Mouse (Mus musculus) lung, postnatal 0 days (tissue): ENCODE data around the gene Npvf. TPM values are rescaled to one million over a fixed set of nuclear protein-coding genes. Genes with fewer than 3 reads are reported as not detected.
A peak's percentile ranks its signal among the peaks of the same experiment; 100 is the strongest.

Source experiments
- ATAC-seq: fragments of 200-750 bp; cut with Nextera tagmentation; 2 replicates; pipeline ENCODE4 v1.8.0; 2017; ENCODE audit warnings: moderate library complexity
- DNase-seq: peaks from one replicate; pipeline ENCODE4 v3.0.0-alpha.2; 2016; ENCODE audit warnings: low spot score
- H3K27ac ChIP-seq: fragments of 300-500 bp; sonication (generic); 2 replicates; pipeline ENCODE4 v1.5.1; 2014; ENCODE audit warnings: antibody characterized with exemption, mild to moderate bottlenecking, low read length, mixed read lengths
- H3K27me3 ChIP-seq: fragments of 300-500 bp; sonication (generic); replicated peaks from 2 replicates; pipeline ENCODE4 v1.6.1; 2014; ENCODE audit warnings: low read length, mixed read lengths; ENCODE audit not compliant: insufficient read depth
- H3K36me3 ChIP-seq: fragments of 300-500 bp; sonication (generic); 2 replicates; pipeline ENCODE4 v1.6.1; 2014; ENCODE audit warnings: low read length, mixed read lengths; ENCODE audit not compliant: insufficient read depth
- H3K4me1 ChIP-seq: fragments of 300-500 bp; sonication (generic); 2 replicates; pipeline ENCODE4 v1.6.1; 2014; ENCODE audit warnings: antibody characterized with exemption, low read depth, low read length, mixed read lengths; ENCODE audit not compliant: insufficient read depth
- H3K4me2 ChIP-seq: fragments of 300-500 bp; sonication (generic); replicated peaks from 2 replicates; pipeline ENCODE4 v1.6.1; 2014; ENCODE audit warnings: low read depth, mild to moderate bottlenecking, low read length, moderate library complexity, mixed read lengths
- H3K4me3 ChIP-seq: fragments of 300-500 bp; sonication (generic); 2 replicates; pipeline ENCODE4 v1.5.1; 2014; ENCODE audit warnings: low read depth, low read length
- H3K9ac ChIP-seq: fragments of 300-500 bp; sonication (generic); replicated peaks from 2 replicates; pipeline ENCODE4 v1.6.1; 2014; ENCODE audit warnings: low read depth, mild to moderate bottlenecking
- H3K9me3 ChIP-seq: fragments of 300-500 bp; sonication (generic); 2 replicates; pipeline ENCODE4 v1.6.1; 2016; ENCODE audit warnings: low read length, mixed read lengths
- CTCF ChIP-seq: IDR thresholded peaks from 2 replicates; pipeline ENCODE4 v1.5.1; 2016; ENCODE audit warnings: antibody characterized with exemption, mild to moderate bottlenecking
- EP300 ChIP-seq: IDR thresholded peaks from 2 replicates; pipeline ENCODE4 v1.6.1; 2016; ENCODE audit warnings: antibody characterized with exemption, mild to moderate bottlenecking, control low read depth
- WGBS: fragments of 180-500 bp; shearing (Covaris S2); extraction: QIAGEN DNeasy Blood & Tissue Kit; methylation state at CpG from one replicate; pipeline ENCODE4 v1.1.7; 2014; 5-methylcytosine and 5-hydroxymethylcytosine counted together
- polyA plus RNA-seq: library from polyadenylated mRNA; unstranded; fragments of >200 nt; fragmentation: Nextera tagmentation; extraction: Ambion mirVana; gene quantifications from 2 replicates; pipeline ENCODE4 v1.2.1, GENCODE M21; 2015

The Npvf gene
- polyA plus RNA-seq, 1 experiment from 2014 or later = not detected

DNA sequence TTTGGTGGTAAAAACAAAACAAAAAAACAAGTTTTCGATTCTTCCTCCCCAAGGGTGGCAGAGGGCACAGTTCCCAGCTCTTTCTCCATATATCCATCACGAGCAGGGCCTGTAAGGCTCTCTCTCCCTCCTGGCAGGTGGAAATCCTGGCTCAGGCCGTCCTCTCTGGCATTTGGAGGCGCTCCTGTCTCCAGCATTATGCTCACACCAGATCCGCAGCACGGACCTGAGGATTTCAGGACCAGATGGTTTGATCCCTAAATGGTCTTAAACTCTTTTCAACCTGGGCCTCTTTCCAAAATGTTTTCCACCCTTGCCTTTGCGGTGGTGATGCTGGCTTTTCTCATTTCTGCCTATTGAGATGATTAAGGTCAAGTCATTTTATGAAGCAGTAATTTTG is 7.5 kb upstream of the Npvf start:
- no peaks in the 10 kb centered on the region for H3K9me3 ChIP-seq
- DNase-seq (no peak), ATAC-seq (no peak)
- H3K4me1 ChIP-seq = no peaks in the 10 kb centered on the region
- no peak overlapping the region for H3K27ac ChIP-seq
- no peaks in the 10 kb centered on the region for H3K36me3 ChIP-seq
- no peak for TF ChIP-seq EP300
- TF ChIP-seq CTCF = no peak
- no peaks in the 10 kb centered on the region for H3K27me3 ChIP-seq
- H3K4me3 ChIP-seq = no peak overlapping the region
- 74% methylated on average over 7 of the region's 7 CpGs for WGBS
- H3K4me2 ChIP-seq = no peak overlapping the region
- no peak overlapping the region for H3K9ac ChIP-seq

DNA sequence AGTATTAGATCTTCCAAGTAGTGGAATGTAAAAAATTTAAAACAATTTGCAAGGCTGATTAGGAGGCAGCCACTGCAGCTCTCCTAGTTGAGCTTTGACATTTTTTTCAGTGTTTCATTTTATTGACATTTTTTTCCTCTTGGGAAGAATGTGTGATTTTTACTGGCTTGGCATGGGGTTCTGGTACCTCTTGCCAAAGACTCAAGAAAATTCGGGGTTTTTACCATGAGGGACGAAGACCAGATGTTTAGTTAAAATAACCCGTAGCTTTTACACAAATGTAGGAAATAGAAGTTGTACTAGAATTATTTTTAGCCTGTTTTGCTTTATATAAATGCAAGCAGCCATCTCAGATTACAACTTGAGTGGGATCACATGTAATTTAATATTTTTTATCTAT is 4.2 kb upstream of the Npvf start:
- ATAC-seq = no peak
- TF ChIP-seq EP300 = no peak
- no peak for TF ChIP-seq CTCF
- Histone ChIP-seq H3K4me1 (no peaks in the 10 kb centered on the region), H3K9ac (no peak overlapping the region), H3K27me3 (no peaks in the 10 kb centered on the region), H3K9me3 (no peaks in the 10 kb centered on the region), H3K4me2 (no peak overlapping the region), H3K27ac (no peak overlapping the region), H3K4me3 (no peak overlapping the region), H3K36me3 (no peaks in the 10 kb centered on the region)
- WGBS = 46% methylated on average over 3 of the region's 3 CpGs
- DNase-seq = peak; percentile 19

DNA sequence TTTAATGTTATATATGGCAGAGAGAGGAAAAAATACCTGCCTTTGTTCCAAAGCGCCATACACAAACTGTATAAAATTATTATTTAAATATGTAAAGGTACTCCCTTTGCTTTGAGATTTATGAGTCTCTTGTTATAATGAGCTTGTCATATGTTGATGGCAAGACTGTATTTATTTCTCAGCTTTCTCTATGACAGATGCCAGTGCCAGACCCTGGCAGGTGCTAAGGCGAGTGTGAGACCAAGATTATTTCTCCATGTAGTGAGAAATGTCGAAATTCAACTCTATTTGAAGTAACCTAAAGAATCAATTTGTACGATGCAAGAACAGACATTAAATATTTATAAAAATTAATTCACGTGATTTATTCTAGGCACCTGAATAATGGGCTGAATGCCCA is 3.8 kb upstream of the Npvf start:
- no peak for ATAC-seq
- Histone ChIP-seq H3K4me2 (no peak overlapping the region), H3K4me1 (no peaks in the 10 kb centered on the region), H3K36me3 (no peaks in the 10 kb centered on the region), H3K27ac (no peak overlapping the region), H3K27me3 (no peaks in the 10 kb centered on the region), H3K9ac (no peak overlapping the region), H3K9me3 (no peaks in the 10 kb centered on the region), H3K4me3 (no peak overlapping the region)
- no peak for DNase-seq
- TF ChIP-seq EP300 = no peak
- no peak for TF ChIP-seq CTCF
- 66% methylated on average over 5 of the region's 5 CpGs for WGBS

DNA sequence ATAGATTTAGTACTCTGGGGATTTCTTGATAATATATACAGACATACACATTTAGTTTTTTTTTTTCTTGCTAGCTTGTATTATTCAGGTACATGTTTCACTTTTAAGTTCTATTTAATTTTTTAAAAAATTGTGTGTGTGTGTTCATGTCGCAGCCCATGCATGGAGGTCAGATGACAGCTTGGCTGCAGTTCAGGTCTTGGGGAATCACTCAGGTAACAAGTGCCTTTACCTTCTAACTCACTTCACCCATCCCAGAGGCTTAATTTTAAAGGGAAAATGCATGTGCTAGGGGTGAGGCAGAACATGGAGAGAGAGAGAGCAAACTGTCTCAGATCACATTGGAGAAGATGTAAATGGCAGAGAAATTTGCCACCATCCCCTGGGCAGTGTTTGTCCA is 2.2 kb upstream of the Npvf start:
- Histone ChIP-seq H3K4me2 (no peak overlapping the region), H3K27me3 (no peaks in the 10 kb centered on the region), H3K4me3 (no peak overlapping the region), H3K4me1 (no peaks in the 10 kb centered on the region), H3K27ac (no peak overlapping the region), H3K36me3 (no peaks in the 10 kb centered on the region), H3K9ac (no peak overlapping the region), H3K9me3 (no peaks in the 10 kb centered on the region)
- DNase-seq = no peak
- no peak for ATAC-seq
- TF ChIP-seq CTCF (no peak), EP300 (no peak)
- 91% methylated on average over 1 of the region's 1 CpGs for WGBS

DNA sequence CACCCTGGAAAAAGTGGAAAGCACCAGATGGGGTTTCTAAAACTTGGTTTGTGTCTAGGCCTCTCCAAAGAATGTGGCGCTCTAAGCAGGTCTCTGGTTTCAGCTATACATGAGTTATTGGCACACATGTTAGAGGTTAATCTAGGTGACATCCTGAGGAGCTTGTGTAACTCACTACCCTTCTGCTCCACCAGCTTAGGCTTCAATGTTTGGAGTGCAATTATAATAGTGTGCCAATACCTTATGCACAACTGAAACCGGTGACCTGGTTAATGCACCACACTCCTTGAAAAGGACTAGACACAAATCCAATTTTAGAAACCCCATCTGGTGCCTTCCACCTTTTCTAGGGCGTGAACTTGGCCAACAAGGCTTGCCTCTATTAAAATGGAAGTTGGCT is 1.7 kb upstream of the Npvf start:
- Histone ChIP-seq H3K36me3 (no peaks in the 10 kb centered on the region), H3K27me3 (no peaks in the 10 kb centered on the region), H3K27ac (no peak overlapping the region), H3K4me1 (no peaks in the 10 kb centered on the region), H3K4me3 (no peak overlapping the region), H3K9ac (no peak overlapping the region), H3K4me2 (no peak overlapping the region), H3K9me3 (no peaks in the 10 kb centered on the region)
- 90% methylated on average over 3 of the region's 3 CpGs for whole genome bisulfite sequencing
- ATAC-seq = no peak
- no peak for DNase-seq
- TF ChIP-seq CTCF (no peak), EP300 (no peak)

DNA sequence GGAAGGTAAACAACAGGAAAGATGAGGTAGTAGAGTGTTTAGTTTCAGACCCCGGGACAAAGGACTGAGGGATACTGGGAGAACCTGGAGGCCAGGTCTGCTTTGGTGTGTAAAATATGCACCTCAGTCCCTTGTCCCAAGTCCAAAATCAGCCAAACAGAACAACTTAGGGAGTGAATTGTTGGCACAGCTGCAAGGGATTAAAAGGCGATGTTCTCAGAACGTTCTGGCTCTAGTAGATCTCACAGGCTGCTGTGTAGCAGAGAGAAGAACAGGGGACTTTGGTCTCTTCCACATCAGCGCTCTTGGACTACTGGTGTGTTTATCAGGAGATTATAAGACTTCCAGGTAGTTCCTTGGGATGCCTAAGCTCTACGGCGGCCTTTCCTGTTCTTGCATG is 6.6 kb downstream of the Npvf start:
- 72% methylated on average over 6 of the region's 6 CpGs for WGBS

DNA sequence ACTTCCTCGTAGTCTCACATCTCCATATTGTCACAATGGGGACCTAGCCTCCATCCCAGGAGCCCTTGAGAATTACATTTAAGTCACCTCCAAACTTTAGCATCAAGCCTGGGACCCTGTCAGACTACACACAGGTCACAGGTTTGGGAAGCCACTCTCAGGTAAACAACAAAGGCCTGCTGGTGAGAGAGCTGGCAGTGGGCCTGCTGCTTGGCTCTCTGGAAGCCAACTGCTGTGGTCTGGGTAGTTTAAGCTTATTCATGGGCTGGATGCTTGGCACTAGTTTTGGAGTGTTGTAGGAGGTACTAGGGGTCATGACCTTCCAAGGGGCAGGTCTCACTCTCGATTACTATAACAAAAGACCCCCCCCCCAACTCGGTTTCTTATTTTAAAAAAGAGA is 7.6 kb downstream of the Npvf start:
- H3K27ac ChIP-seq = no peak overlapping the region
- no peak overlapping the region for H3K9ac ChIP-seq
- 47% methylated on average over 3 of the region's 3 CpGs for WGBS
- TF ChIP-seq EP300 (no peak), CTCF (no peak)
- H3K4me3 ChIP-seq = no peak overlapping the region
- no peaks in the 10 kb centered on the region for H3K9me3 ChIP-seq
- H3K36me3 ChIP-seq = no peaks in the 10 kb centered on the region
- H3K4me1 ChIP-seq = no peaks in the 10 kb centered on the region
- H3K4me2 ChIP-seq = no peak overlapping the region
- ATAC-seq (no peak), DNase-seq (no peak)
- no peaks in the 10 kb centered on the region for H3K27me3 ChIP-seq

More for the DNA sequence above, 6.6 kb downstream of the Npvf start:
- Histone ChIP-seq H3K4me2 (no peak overlapping the region), H3K9ac (no peak overlapping the region), H3K4me1 (no peaks in the 10 kb centered on the region), H3K4me3 (no peak overlapping the region), H3K9me3 (no peaks in the 10 kb centered on the region), H3K36me3 (no peaks in the 10 kb centered on the region), H3K27me3 (no peaks in the 10 kb centered on the region), H3K27ac (no peak overlapping the region)
- no peak for DNase-seq
- ATAC-seq = no peak
- TF ChIP-seq EP300 (no peak), CTCF (no peak)
